Mouse (Mus musculus): ENCODE measurements around the gene Cep128. TPM values are rescaled to one million over a fixed set of nuclear protein-coding genes. Genes with fewer than 3 reads are reported as not detected.

The Cep128 gene
- polyA plus RNA-seq, 1 experiment from 2014 or later = 3.4 TPM

DNA sequence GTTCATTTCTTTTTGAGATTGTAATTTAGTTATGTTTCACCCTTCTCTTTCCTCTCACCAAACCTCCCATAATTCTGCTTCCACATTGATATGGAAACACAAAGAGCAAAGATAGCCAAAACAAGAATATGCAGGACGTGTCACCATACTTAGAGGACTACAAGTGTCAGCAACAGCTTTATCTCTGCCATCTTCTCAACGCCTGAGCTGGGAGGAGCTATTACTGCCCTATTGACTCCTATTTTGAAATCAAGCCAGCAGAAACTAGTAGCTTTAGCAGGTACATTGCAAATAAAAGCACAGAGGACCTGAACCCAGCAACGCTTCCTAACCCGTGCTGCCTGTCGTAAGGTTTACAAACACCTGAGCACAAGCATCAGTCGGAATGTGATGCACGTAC is 127.9 kb downstream of the Cep128 start:
- 94% methylated on average over 7 of the region's 7 CpGs for WGBS

DNA sequence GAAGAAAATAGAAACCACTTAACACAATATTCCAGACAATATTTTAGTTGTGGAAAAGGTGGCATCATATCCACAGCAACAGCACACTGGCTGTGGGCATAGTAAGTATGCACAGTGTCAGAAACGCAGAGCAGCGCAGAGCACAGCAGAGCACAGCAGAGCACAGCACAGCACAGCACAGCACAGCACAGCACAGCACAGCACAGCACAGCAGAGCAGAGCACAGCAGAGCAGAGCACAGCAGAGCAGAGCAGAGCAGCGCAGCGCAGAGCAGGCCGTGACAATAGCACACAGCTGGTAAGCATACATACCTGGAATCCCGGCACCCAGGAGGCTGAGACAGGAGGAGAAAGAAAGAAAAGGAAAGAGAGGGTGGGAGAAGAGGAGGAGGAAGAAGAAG is 129.4 kb downstream of the Cep128 start:
- 98% methylated on average over 6 of the region's 6 CpGs for WGBS
- Histone ChIP-seq H3K27ac (replicated peaks) (no peak overlapping the region), H3K9ac (replicated peaks) (no peak overlapping the region), H3K4me1 (no peaks in the 10 kb centered on the region), H3K27me3 (replicated peaks) (no peaks in the 10 kb centered on the region), H3K36me3 (no peaks in the 10 kb centered on the region), H3K9me3 (replicated peaks) (no peaks in the 10 kb centered on the region), H3K4me2 (no peak overlapping the region), H3K4me3 (replicated peaks) (no peak overlapping the region)
- no peak for ATAC-seq (ENCODE audit: low FRiP score)

More for the DNA sequence above, 127.9 kb downstream of the Cep128 start:
- no peak overlapping the region for H3K27ac ChIP-seq (replicated peaks)
- H3K9me3 ChIP-seq (replicated peaks) = no peaks in the 10 kb centered on the region
- H3K9ac ChIP-seq (replicated peaks) = no peak overlapping the region
- ATAC-seq (ENCODE audit: low FRiP score) = no peak
- no peak overlapping the region for H3K4me3 ChIP-seq (replicated peaks)
- H3K27me3 ChIP-seq (replicated peaks) = no peaks in the 10 kb centered on the region
- no peak overlapping the region for H3K4me2 ChIP-seq
- H3K36me3 ChIP-seq = no peaks in the 10 kb centered on the region
- H3K4me1 ChIP-seq = no peaks in the 10 kb centered on the region

DNA sequence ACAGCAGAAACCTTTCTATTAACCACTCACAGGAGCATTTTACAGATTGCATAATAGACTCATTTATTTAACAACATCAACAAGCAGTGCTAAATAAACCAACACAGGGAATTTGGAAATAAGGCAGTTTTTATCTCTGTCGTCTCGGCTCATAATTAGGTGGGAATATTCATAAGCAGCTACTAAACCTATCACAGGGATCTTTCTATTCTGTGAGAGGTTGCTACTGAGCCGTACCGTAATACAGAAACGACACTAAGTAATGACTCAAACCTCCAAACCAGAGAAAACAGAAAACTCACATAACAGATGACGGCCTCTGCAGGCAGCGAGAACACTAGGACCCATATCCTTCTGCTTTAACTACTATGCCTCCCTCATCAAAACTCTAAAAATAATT is 163.6 kb downstream of the Cep128 start:
- WGBS = 59% methylated on average over 7 of the region's 7 CpGs
- no peak overlapping the region for H3K27ac ChIP-seq (replicated peaks)
- H3K4me3 ChIP-seq (replicated peaks) = no peak overlapping the region
- H3K4me2 ChIP-seq = no peak overlapping the region
- no peaks in the 10 kb centered on the region for H3K36me3 ChIP-seq
- no peak for ATAC-seq (ENCODE audit: low FRiP score)
- H3K27me3 ChIP-seq (replicated peaks) = no peaks in the 10 kb centered on the region
- no peaks in the 10 kb centered on the region for H3K4me1 ChIP-seq
- no peak overlapping the region for H3K9ac ChIP-seq (replicated peaks)
- H3K9me3 ChIP-seq (replicated peaks) = no peaks in the 10 kb centered on the region

DNA sequence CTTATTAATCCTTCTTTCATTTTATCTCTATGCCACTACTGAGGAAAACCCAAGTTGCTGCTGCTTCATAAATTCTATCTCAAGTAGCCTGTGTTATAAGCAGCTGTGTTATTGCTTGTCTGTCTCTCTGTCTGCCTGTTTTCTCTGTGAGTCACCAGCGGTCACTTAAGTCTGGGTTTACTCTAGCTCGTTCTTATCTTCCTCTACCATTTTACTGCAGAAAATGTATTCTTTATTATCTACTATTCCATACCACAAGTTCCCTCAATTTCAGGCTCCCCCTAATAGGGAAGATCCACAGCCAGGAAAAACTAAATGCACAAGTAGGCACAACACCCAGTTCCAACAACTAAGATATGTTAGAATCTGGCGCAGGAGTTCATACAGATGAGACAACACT is 178.7 kb downstream of the Cep128 start:
- ATAC-seq (ENCODE audit: low FRiP score) = no peak
- WGBS = 89% methylated on average over 3 of the region's 3 CpGs
- H3K27ac ChIP-seq (replicated peaks) = no peak overlapping the region

DNA sequence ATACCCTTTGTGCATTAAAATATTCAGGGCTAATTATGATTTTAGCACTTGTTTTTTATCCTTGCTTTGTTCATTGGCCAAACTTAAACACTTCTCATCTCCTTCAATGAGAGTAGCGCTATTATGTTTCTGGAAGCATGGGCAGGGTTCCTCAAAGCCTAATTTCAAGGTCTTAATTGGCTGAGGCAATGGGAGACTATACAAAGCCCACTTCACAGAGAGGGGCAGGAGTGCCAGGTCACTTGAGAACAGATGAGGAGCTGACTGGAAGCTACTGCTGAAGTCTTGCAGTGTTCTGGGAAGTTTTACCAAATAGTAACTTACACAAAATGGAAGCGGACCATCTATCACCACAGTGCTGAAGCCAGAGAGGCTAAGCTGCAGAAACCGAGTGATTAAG is 179.9 kb downstream of the Cep128 start:
- H3K27ac ChIP-seq (replicated peaks) = no peak overlapping the region
- ATAC-seq (ENCODE audit: low FRiP score) = no peak
- H3K4me3 ChIP-seq (replicated peaks) = no peak overlapping the region
- H3K27me3 ChIP-seq (replicated peaks) = no peaks in the 10 kb centered on the region
- no peaks in the 10 kb centered on the region for H3K36me3 ChIP-seq
- no peak overlapping the region for H3K4me2 ChIP-seq
- 86% methylated on average over 3 of the region's 3 CpGs for WGBS
- H3K4me1 ChIP-seq = no peaks in the 10 kb centered on the region
- no peaks in the 10 kb centered on the region for H3K9me3 ChIP-seq (replicated peaks)
- no peak overlapping the region for H3K9ac ChIP-seq (replicated peaks)

More for the DNA sequence above, 178.7 kb downstream of the Cep128 start:
- H3K27me3 ChIP-seq (replicated peaks) = no peaks in the 10 kb centered on the region
- no peak overlapping the region for H3K4me2 ChIP-seq
- H3K4me1 ChIP-seq = no peaks in the 10 kb centered on the region
- no peak overlapping the region for H3K4me3 ChIP-seq (replicated peaks)
- H3K9ac ChIP-seq (replicated peaks) = no peak overlapping the region
- no peaks in the 10 kb centered on the region for H3K9me3 ChIP-seq (replicated peaks)
- H3K36me3 ChIP-seq = no peaks in the 10 kb centered on the region

DNA sequence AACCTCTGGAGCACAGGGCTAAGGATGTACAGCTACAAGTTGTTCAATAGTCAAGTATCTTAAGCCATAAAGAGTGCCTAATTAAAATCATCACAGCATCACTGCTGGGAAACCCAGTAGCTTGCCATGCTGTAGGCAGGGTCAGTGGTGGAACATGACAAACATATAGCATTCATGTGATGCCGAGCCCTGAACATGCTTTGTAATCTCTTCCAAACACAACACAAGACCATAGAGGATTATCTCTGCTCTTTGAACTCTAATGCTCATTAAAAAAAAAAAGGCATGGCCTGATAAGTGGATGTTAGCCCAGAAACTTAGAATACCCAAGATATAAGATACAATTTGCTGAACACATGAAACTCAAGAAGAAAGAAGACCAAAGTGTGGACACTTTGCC is 181.7 kb downstream of the Cep128 start:
- H3K4me3 ChIP-seq (replicated peaks) = no peak overlapping the region
- H3K27ac ChIP-seq (replicated peaks) = no peak overlapping the region
- no peaks in the 10 kb centered on the region for H3K9me3 ChIP-seq (replicated peaks)
- no peaks in the 10 kb centered on the region for H3K36me3 ChIP-seq
- no peak overlapping the region for H3K4me2 ChIP-seq
- WGBS = 98% methylated on average over 1 of the region's 1 CpGs
- no peaks in the 10 kb centered on the region for H3K4me1 ChIP-seq
- no peak for ATAC-seq (ENCODE audit: low FRiP score)
- no peaks in the 10 kb centered on the region for H3K27me3 ChIP-seq (replicated peaks)
- H3K9ac ChIP-seq (replicated peaks) = no peak overlapping the region

DNA sequence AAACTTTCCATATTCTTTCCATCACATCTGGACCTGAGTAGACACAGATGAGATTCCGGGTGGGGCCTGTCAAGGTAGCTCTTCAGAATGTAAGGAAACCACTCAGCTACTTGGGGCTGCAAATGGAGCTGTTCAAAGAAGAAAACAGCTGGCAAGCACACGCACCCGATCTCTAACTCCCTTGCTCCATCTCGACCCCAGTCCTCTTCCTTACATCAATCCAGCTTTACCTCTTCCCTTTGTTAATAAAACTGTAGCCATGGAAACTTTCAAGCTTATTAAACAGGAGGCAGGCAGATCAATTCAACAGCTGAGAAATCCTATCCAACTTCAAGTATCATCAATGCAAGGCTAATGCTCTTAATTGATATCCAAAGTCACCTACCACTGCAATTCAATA is 195.1 kb downstream of the Cep128 start:
- Histone ChIP-seq H3K36me3 (no peaks in the 10 kb centered on the region), H3K4me1 (no peaks in the 10 kb centered on the region), H3K27ac (replicated peaks) (no peak overlapping the region), H3K9me3 (replicated peaks) (no peaks in the 10 kb centered on the region), H3K27me3 (replicated peaks) (no peaks in the 10 kb centered on the region), H3K4me3 (replicated peaks) (no peak overlapping the region), H3K4me2 (no peak overlapping the region), H3K9ac (replicated peaks) (no peak overlapping the region)
- 50% methylated on average over 4 of the region's 4 CpGs for WGBS
- ATAC-seq (ENCODE audit: low FRiP score) = no peak

DNA sequence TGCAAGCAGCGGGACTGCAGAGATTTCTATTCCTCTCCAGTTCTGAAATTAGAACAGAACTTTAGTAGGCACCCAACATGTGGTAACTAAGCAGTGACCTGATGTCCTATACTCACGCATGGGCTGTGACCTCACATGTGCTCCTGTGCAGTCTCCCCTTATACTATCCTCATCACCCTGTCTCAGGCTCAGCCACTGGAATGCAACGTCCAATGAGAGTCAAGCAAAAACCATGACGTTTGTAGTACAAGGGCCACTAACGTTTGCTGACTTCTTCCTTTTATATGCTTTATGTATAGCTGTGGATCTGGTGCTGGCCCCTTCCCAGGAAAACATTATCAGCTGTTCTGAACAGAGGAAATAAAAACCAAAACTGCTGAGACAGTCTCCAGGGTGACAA is 198.6 kb downstream of the Cep128 start:
- no peaks in the 10 kb centered on the region for H3K27me3 ChIP-seq (replicated peaks)
- H3K36me3 ChIP-seq = no peaks in the 10 kb centered on the region
- H3K27ac ChIP-seq (replicated peaks) = no peak overlapping the region
- H3K9ac ChIP-seq (replicated peaks) = no peak overlapping the region
- H3K4me1 ChIP-seq = no peaks in the 10 kb centered on the region
- WGBS = 71% methylated on average over 5 of the region's 5 CpGs
- no peak overlapping the region for H3K4me2 ChIP-seq
- H3K9me3 ChIP-seq (replicated peaks) = no peaks in the 10 kb centered on the region
- ATAC-seq (ENCODE audit: low FRiP score) = no peak
- H3K4me3 ChIP-seq (replicated peaks) = no peak overlapping the region

DNA sequence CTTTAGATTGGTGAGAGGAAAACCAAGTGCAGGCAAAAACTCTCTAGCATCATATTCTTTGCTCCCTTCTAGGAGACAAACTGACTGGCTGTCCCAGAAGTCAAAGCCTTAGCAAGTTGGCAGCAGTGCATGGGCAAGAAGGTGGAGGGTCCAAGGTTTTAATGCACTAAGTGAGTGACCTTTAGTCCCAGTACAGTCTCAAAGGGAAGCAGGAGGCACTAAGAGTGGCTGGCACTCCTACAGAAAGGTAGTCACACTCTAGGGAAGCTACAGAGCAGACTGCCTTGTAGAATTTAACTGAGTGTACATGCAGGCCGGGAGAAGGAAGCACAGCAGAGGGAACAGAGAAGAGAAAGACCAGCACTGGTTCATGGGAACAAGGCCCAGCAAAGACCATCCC is 199.6 kb downstream of the Cep128 start:
- no peak overlapping the region for H3K9ac ChIP-seq (replicated peaks)
- 86% methylated on average over 1 of the region's 1 CpGs for WGBS
- H3K36me3 ChIP-seq = no peaks in the 10 kb centered on the region
- no peak overlapping the region for H3K4me2 ChIP-seq
- no peak for ATAC-seq (ENCODE audit: low FRiP score)
- H3K4me1 ChIP-seq = no peaks in the 10 kb centered on the region
- no peak overlapping the region for H3K4me3 ChIP-seq (replicated peaks)
- no peaks in the 10 kb centered on the region for H3K27me3 ChIP-seq (replicated peaks)
- no peaks in the 10 kb centered on the region for H3K9me3 ChIP-seq (replicated peaks)
- H3K27ac ChIP-seq (replicated peaks) = no peak overlapping the region

DNA sequence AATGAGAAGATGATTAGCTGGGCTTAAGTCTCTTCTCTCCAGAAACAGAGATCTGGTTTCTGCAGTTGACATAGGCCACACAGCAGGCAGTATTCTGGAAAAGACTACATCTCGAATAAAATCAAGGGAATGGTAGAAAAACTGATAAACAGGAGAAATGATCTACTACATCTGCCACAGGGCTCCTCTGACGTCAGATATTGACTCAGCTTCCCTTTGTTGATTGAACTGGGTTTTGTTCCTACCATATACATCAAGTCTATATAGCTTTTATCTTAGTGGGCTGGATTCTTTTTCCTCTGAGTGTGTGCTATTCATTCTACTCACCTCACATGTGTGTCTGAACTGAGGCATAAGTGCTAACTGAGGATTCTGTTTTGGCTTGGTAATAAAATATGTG is 200.3 kb downstream of the Cep128 start:
- ATAC-seq (ENCODE audit: low FRiP score) = no peak
- Histone ChIP-seq H3K9ac (replicated peaks) (no peak overlapping the region), H3K4me2 (no peak overlapping the region), H3K27ac (replicated peaks) (no peak overlapping the region), H3K4me1 (no peaks in the 10 kb centered on the region), H3K9me3 (replicated peaks) (no peaks in the 10 kb centered on the region), H3K27me3 (replicated peaks) (no peaks in the 10 kb centered on the region), H3K36me3 (no peaks in the 10 kb centered on the region), H3K4me3 (replicated peaks) (no peak overlapping the region)
- WGBS = 65% methylated on average over 2 of the region's 2 CpGs

DNA sequence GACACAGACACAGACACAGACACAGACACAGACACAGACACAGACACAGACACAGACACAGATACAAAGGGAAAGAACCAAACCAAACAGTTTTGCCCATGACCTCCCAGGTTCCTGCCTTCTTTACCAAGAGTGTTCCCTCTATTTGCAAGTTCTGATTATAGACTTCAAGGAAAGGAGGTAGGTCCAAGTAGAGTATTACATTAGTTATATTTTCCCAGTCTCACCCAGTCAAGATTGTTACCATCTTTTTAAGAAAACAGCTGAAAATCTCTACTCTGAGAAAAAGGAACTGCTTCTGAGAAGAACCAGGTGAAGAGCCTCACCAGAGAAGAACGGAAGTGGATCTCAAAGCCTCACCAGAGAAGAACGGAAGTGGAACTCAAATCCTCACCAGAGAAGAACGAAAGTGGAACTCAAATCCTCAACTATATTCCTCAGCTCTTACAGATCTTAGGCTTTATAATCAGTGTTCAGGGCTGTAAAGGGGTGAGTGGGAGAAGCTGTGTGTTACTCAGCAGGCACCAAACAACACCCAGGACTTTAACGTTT is 200.8 kb downstream of the Cep128 start:
- no peak overlapping the region for H3K27ac ChIP-seq (replicated peaks)
- no peaks in the 10 kb centered on the region for H3K27me3 ChIP-seq (replicated peaks)
- no peaks in the 10 kb centered on the region for H3K9me3 ChIP-seq (replicated peaks)
- no peak for ATAC-seq (ENCODE audit: low FRiP score)
- WGBS = 90% methylated on average over 4 of the region's 4 CpGs
- H3K9ac ChIP-seq (replicated peaks) = no peak overlapping the region
- H3K4me2 ChIP-seq = no peak overlapping the region
- no peaks in the 10 kb centered on the region for H3K4me1 ChIP-seq
- H3K4me3 ChIP-seq (replicated peaks) = no peak overlapping the region
- no peaks in the 10 kb centered on the region for H3K36me3 ChIP-seq

DNA sequence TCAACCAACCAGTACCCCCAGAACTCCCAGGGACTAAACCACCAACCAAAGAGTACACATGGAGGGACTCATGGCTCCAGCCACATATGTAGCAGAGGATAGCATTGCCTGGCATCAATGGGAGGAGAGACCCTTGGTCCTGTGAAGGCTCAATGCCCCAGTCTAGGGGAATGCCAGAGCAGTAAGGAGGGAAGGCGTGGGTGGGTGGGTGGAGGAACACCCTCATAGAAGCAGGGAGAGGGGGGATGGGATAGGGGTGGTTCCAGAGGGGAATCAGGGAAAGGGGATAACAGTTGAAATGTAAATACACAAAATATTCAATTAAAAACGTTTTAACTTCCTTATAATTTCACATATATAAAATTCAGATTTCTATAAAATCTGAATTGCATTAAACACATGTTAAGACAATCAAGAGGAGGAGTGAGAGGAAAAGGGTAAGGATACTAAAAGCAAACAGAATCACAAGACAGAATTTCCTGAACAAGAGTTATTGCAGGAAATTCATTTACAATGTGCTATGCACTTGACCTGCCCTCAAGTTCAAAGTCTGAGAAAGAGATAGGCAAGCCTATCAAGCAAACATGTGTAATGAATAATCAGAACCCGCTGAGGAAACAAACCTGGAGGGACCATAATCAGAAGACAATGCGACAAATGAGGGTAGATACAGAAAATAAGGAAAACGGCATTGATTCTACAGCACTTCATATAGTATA is 207.2 kb downstream of the Cep128 start:
- no peaks in the 10 kb centered on the region for H3K9me3 ChIP-seq (replicated peaks)
- 80% methylated on average over 5 of the region's 5 CpGs for WGBS
- no peaks in the 10 kb centered on the region for H3K27me3 ChIP-seq (replicated peaks)
- H3K4me3 ChIP-seq (replicated peaks) = no peak overlapping the region
- ATAC-seq (ENCODE audit: low FRiP score) = no peak
- H3K27ac ChIP-seq (replicated peaks) = no peak overlapping the region
- no peaks in the 10 kb centered on the region for H3K4me1 ChIP-seq
- H3K4me2 ChIP-seq = no peak overlapping the region
- no peaks in the 10 kb centered on the region for H3K36me3 ChIP-seq
- H3K9ac ChIP-seq (replicated peaks) = no peak overlapping the region
